Mouse (Mus musculus): ENCODE measurements around the gene Mybpc1. TPM values are rescaled to one million over a fixed set of nuclear protein-coding genes. Genes with fewer than 3 reads are reported as not detected.

The Mybpc1 gene
- not detected for polyA plus RNA-seq (2017; shearing (Covaris generic))

DNA sequence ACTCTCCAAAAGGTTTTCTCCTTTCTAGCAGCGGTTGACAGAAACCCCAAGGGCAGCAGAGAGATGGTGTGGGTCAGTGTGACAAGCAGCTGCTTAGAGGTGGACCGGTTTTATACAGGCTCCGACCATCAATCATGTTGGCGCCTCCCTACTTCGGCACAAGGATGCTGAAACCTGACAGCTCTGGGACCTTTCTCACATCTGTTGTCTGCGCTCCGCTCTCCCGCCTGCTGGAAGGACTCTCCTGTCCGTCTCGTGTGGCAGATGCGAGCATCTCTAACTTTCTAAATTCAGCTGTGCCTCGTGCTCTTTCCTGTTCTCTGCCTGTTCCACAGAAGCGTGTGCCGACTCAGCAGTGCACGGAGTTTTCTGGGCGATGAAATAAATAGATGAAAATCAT is at the start of gene Mybpc1:
Mybpc1 (minus strand) TSS at position 210 of the 400 bp plus-strand sequence.
- no peak for ATAC-seq

DNA sequence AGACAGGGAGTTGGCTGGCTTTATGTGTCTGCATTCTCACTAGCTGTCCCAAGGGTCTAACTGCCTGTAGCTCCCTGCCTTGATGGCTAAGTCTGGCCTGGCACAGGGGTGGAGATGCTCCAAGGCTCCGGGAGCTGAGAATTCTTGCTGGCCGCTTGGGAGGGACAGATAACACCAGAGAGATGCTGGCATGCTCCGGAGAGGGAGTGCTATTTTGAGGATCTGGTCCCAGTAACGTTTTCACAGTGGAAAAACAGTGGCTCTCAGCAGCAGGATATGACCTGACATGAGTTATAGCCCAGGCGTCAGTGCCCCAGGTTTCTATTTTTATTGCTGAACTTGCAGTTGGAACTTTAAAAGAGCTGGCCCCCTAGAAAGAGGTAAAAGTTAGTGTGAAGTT is 40.5 kb upstream of the Mybpc1 start:
- ATAC-seq: no peak

DNA sequence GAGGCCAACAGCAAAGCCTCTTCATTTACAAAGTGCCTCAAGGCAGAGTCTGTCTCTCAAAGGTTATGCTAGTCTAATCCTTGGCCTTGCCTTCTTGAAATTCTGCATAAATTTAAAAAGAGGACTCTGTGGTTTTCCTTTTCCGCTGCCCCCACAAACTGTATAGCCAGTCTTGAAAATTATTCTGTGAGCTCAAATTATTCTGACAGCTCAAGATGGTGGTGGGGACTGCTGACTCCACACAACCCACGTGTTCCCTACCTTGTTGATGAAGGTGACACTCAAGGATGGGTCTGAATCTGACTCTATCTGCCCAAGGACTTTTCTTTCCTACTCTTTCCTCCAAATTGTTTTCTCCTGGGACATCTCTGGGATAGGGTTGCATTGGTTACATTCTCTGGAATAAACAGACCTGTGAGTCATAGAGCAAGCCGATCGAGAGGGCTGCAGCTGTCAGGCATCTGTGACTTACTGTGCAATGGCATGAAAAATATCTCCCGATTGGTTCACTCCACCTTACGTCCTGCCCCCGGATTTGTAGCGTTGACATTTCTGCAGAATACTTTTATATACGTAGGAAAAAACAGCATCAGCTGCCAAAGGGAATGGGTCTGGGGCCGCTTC is 26.5 kb upstream of the Mybpc1 start:
- ATAC-seq: no peak

- ATAC-seq: no peak
Observed at GRCm38 (mm10) chr10:88630663-88631329, 25.8 kb upstream of the Mybpc1 start.

GRCm38 (mm10) chr10:88627052-88627451 is 22.1 kb upstream of the Mybpc1 start:
- no peak for ATAC-seq

DNA sequence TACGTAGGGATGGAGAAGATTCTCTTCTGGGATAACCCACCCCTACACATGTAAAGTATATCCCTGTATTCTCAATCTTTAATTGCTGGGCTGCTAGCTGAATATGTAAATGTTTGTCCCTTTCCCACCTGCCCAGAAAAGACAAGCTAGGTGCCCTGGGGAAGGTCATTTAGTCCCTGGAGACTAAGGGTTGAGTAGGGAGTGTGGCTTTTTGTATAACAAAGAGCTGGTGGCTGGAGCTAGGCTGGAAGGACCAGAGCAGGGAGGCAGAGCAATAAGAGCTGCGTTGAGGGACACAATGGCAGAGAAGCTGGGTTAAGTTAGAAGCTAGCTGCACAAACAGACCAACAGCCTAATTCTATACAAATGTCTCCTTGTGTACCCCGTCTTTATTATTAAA is 21.2 kb upstream of the Mybpc1 start:
- ATAC-seq: no peak

DNA sequence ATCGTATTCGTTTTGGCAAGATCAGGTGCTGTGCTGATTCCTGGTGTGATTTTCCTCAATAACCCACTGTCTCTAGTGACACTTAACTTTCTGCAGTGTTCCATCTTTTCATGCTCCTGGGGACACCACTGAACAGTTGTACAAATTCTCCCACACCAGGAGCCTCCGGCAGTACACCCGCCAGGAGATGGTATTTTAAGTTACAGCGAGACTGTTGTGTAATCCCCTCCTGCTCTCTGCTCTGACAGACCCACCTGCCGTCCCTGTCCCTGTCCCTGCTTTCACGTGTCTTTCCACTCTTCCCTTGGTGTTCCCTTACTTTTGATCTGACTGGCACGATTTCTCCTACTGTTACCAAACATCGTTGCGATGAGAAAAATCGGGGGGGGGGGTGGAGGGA is 19.3 kb upstream of the Mybpc1 start:
- no peak for ATAC-seq

DNA sequence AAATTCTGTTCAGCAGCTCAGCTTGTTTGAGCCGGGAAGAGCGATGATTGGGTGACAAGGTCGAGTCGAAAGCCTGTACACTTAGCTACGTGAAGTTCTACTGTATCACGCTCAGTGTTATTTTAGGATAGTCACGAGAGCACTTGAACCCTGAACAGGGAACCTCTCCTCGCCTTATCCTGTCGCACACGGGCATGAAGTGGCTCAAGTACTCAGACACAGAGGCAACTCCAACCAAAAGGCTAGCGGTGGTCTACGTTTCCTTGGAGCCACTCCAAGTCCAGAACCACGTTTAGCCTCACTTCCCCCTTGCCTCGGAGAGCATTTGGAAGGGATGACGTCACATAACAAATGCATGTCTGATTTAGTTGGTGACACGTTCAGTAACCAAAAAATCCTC is 17.7 kb upstream of the Mybpc1 start:
- ATAC-seq: no peak

GRCm38 (mm10) chr10:88620809-88621208 is 15.9 kb upstream of the Mybpc1 start:
- no peak for ATAC-seq

GRCm38 (mm10) chr10:88613051-88613450 is 8.1 kb upstream of the Mybpc1 start:
- ATAC-seq: no peak

- no peak for ATAC-seq
Observed at GRCm38 (mm10) chr10:88606686-88607085, 1.7 kb upstream of the Mybpc1 start.

GRCm38 (mm10) chr10:88606065-88606464 is 1.1 kb upstream of the Mybpc1 start:
- no peak for ATAC-seq

- ATAC-seq: no peak
Observed at GRCm38 (mm10) chr10:88603773-88604172, 1.2 kb downstream of the Mybpc1 start.

- no peak for ATAC-seq
Observed at GRCm38 (mm10) chr10:88603256-88603655, 1.7 kb downstream of the Mybpc1 start.

GRCm38 (mm10) chr10:88600591-88600990 is 4.4 kb downstream of the Mybpc1 start:
- ATAC-seq: no peak

GRCm38 (mm10) chr10:88592316-88592715 is 12.6 kb downstream of the Mybpc1 start:
- ATAC-seq: no peak

DNA sequence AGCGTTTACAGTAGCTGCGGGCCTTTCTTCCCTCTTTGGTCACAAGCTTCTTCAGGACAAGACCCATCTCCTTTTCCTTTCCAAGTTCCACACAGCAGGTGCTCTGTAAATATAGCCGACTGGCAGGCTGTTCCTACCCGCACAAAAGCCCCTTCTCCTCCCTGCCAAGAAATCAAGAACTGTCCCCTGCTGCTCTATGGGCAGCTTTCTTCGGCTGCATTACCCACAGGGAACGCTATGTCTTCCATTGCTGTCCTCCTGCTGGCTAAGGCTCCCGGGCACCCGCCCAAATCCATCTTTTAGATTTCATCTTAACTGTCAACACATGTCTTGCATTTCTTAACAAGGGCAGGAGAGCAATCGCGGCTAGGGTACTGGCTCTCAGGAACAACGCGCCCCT is 13.9 kb downstream of the Mybpc1 start:
- ATAC-seq: no peak

GRCm38 (mm10) chr10:88584469-88584868 is 20.5 kb downstream of the Mybpc1 start:
- peak; percentile 98 for ATAC-seq

DNA sequence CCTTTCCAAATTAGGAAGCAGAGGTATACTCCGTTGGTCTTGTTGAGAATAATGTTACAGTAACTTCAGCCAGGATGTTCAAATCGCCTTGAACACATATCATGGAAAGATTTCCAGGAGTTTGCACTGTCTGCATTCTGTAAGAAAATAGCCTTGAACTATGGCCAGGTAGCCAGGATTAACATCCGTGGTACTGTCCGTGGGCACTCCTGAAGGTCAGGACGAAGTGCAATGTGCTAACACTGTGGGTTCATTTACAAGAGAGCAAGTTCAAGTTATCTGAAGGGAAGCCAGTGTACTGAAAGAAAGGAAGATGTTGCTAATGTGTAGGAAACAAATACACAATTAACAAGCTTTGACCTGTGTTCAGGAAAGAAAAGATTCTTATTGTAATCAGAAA is 24.2 kb downstream of the Mybpc1 start:
- no peak for ATAC-seq

- ATAC-seq: no peak
Observed at GRCm38 (mm10) chr10:88578651-88579050, 26.3 kb downstream of the Mybpc1 start.

GRCm38 (mm10) chr10:88574115-88574635 is 30.8 kb downstream of the Mybpc1 start:
- ATAC-seq: no peak

GRCm38 (mm10) chr10:88572123-88572522 is 32.8 kb downstream of the Mybpc1 start:
- ATAC-seq: no peak

DNA sequence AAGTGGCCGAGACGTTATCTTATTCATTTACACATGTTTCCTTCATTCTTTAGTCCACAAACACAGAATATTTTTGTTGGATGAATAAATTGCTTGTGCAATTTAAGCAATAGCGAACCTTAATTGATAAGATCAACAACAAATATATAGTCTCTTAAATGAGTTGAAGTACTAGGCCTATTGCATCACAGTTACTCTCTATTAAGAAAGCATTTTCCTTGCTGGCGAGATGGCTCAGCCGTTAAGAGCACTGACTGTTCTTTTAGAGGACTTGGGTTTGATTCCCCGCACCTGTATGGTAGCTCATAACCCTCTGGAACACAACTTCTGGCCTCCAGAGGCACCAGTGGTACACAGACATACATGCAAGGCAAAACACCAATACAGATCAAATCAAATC is 47.9 kb downstream of the Mybpc1 start:
- ATAC-seq: no peak

- ATAC-seq: peak; percentile 36
Observed at GRCm38 (mm10) chr10:88552738-88553137, 52.2 kb downstream of the Mybpc1 start.
